Mouse (Mus musculus) stomach, postnatal 0 days (tissue): ENCODE results near the gene Cdca7l. TPM values are rescaled to one million over a fixed set of nuclear protein-coding genes. Genes with fewer than 3 reads are reported as not detected.
"Not testable (repeated sequence)": the region's sequence is repeated elsewhere in the genome, so short reads cannot be mapped to it uniquely, and the experiment has no call there.

Experiments
- ATAC-seq: fragments of 200-750 bp; cut with Nextera tagmentation; 2 replicates; pipeline ENCODE4 v1.8.0; 2017; ENCODE audit not compliant: low FRiP score, low TSS enrichment
- DNase-seq: peaks from one replicate; pipeline ENCODE4 v3.0.0-alpha.2; 2016; ENCODE audit warnings: low spot score
- H3K27ac ChIP-seq: fragments of 300-500 bp; sonication (generic); replicated peaks from 2 replicates; pipeline ENCODE4 v1.5.1; 2014; ENCODE audit warnings: mild to moderate bottlenecking, control low read depth
- H3K27me3 ChIP-seq: fragments of 300-500 bp; sonication (generic); 2 replicates; pipeline ENCODE4 v1.6.1; 2014; ENCODE audit warnings: low read length; ENCODE audit not compliant: control insufficient read depth, insufficient read depth
- H3K36me3 ChIP-seq: fragments of 300-500 bp; sonication (generic); 2 replicates; pipeline ENCODE4 v1.6.1; 2014; ENCODE audit warnings: low read length, mixed read lengths; ENCODE audit not compliant: control insufficient read depth, insufficient read depth
- H3K4me1 ChIP-seq: fragments of 300-500 bp; sonication (generic); replicated peaks from 2 replicates; pipeline ENCODE4 v1.6.1; 2014; ENCODE audit warnings: antibody characterized with exemption; ENCODE audit not compliant: control insufficient read depth, insufficient read depth
- H3K4me2 ChIP-seq: fragments of 300-500 bp; sonication (generic); replicated peaks from 2 replicates; pipeline ENCODE4 v1.6.1; 2014; ENCODE audit warnings: low read depth, mild to moderate bottlenecking, control low read depth, moderate library complexity
- H3K4me3 ChIP-seq: fragments of 300-500 bp; sonication (generic); 2 replicates; pipeline ENCODE4 v1.5.1; 2014; ENCODE audit warnings: low read depth, low read length, control low read depth
- H3K9ac ChIP-seq: fragments of 300-500 bp; sonication (generic); 2 replicates; pipeline ENCODE4 v1.6.1; 2014; ENCODE audit warnings: mild to moderate bottlenecking, low read length, control low read depth, mixed read lengths
- H3K9me3 ChIP-seq: fragments of 300-500 bp; sonication (generic); 2 replicates; pipeline ENCODE4 v1.6.1; 2016; ENCODE audit warnings: low read length; ENCODE audit not compliant: control insufficient read depth
- CTCF ChIP-seq: IDR thresholded peaks from 2 replicates; pipeline ENCODE4 v1.5.1; 2016; ENCODE audit warnings: antibody characterized with exemption, low read depth, mild to moderate bottlenecking, moderate library complexity
- EP300 ChIP-seq: optimal IDR thresholded peaks from 2 replicates; pipeline ENCODE3; 2016; ENCODE audit warnings: antibody characterized with exemption
- WGBS: fragments of 180-500 bp; shearing (Covaris S2); extraction: QIAGEN DNeasy Blood & Tissue Kit; methylation state at CpG from one replicate; pipeline ENCODE4 v1.1.7; 2014; 5-methylcytosine and 5-hydroxymethylcytosine counted together
- polyA plus RNA-seq: library from polyadenylated mRNA; unstranded; fragments of >200 nt; fragmentation: Nextera tagmentation; extraction: Ambion mirVana; gene quantifications from 2 replicates; pipeline ENCODE4 v1.2.1, GENCODE M21; 2015

Cdca7l gene
- polyA plus RNA-seq, 1 experiment from 2014 or later, result 15.1 TPM

DNA sequence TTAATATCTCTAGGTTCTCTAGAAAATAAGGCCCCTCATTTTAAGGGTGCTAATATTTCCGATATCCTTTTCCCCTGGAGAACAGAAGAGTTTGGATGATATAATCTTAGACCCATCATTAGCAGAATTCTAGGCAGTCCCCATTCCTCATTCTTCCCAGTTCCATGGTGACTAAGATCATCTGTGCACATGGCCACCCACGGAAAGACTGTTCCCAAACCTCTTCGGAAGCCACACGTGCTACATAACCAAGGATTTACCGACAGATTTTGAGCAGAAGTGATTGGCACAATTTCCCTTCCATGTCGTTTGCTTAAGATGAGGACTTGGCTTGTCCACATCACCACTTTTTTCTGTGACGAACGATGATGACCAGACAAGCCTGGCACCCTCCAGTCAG lies 99.6 kb downstream of the Cdca7l start:
- no peaks in the 10 kb centered on the region for H3K36me3 ChIP-seq
- TF ChIP-seq CTCF (no peak), EP300 (no peak)
- no peaks in the 10 kb centered on the region for H3K4me1 ChIP-seq
- no peak overlapping the region for H3K4me2 ChIP-seq
- ATAC-seq, result no peak
- H3K9me3 ChIP-seq, result no peaks in the 10 kb centered on the region
- no peak for DNase-seq
- 87% methylated on average over 8 of the region's 8 CpGs for WGBS
- H3K4me3 ChIP-seq, result no peak overlapping the region
- H3K9ac ChIP-seq, result no peak overlapping the region
- H3K27me3 ChIP-seq, result no peaks in the 10 kb centered on the region
- H3K27ac ChIP-seq, result no peak overlapping the region

GRCm38 (mm10) chr12:117905232-117905840 lies 101.2 kb downstream of the Cdca7l start:
- not testable (repeated sequence) for ATAC-seq, H3K4me3 ChIP-seq, H3K9ac ChIP-seq, H3K9me3 ChIP-seq, H3K4me2 ChIP-seq, DNase-seq, H3K4me1 ChIP-seq, H3K27ac ChIP-seq, H3K27me3 ChIP-seq, H3K36me3 ChIP-seq
- WGBS, result 69% methylated on average over 4 of the region's 4 CpGs

GRCm38 (mm10) chr12:117911396-117911795 lies 107.3 kb downstream of the Cdca7l start:
- Histone ChIP-seq H3K9me3 (no peaks in the 10 kb centered on the region), H3K4me2 (no peak overlapping the region), H3K4me3 (no peak overlapping the region), H3K27ac (no peak overlapping the region), H3K36me3 (no peaks in the 10 kb centered on the region), H3K9ac (no peak overlapping the region), H3K4me1 (no peaks in the 10 kb centered on the region), H3K27me3 (no peaks in the 10 kb centered on the region)
- TF ChIP-seq EP300, result no peak
- no peak for TF ChIP-seq CTCF
- 63% methylated on average over 1 of the region's 1 CpGs for WGBS
- ATAC-seq (no peak), DNase-seq (no peak)

DNA sequence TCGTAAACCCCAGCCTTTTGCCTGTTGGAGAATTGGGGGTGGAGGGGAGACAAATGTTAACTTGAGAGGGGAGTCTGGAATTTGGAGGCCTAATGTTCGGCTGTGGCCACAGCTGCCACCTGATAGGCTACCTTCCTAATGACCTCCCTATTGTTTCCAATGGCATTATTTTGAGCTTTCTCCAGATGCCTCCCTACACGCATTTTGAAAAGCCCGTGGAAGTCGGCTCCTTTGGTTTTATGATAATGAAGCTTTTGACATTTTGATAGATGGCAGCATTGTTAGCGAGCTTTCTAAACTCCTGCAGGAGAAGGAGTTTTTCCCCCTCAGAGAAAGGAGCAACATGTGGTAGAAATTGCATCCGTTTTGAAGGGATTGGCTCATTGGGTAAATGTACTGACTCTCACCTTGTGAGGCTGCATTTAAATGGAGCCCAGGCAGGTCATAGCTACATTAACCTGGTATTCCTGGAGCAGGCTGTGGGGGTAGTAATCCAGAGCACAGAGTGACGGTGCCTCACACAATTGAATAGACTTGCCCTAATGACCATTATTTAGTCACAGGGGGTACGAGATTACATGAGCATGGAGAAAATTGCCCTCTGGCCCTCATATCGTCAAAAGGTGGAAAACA lies 110.6 kb downstream of the Cdca7l start:
- Histone ChIP-seq H3K9ac (no peak overlapping the region), H3K9me3 (no peaks in the 10 kb centered on the region), H3K36me3 (no peaks in the 10 kb centered on the region), H3K4me2 (no peak overlapping the region), H3K4me1 (no peaks in the 10 kb centered on the region), H3K27me3 (no peaks in the 10 kb centered on the region), H3K4me3 (no peak overlapping the region), H3K27ac (no peak overlapping the region)
- WGBS, result 29% methylated on average over 10 of the region's 10 CpGs
- no peak for DNase-seq
- ATAC-seq, result no peak
- TF ChIP-seq EP300 (no peak), CTCF (no peak)

DNA sequence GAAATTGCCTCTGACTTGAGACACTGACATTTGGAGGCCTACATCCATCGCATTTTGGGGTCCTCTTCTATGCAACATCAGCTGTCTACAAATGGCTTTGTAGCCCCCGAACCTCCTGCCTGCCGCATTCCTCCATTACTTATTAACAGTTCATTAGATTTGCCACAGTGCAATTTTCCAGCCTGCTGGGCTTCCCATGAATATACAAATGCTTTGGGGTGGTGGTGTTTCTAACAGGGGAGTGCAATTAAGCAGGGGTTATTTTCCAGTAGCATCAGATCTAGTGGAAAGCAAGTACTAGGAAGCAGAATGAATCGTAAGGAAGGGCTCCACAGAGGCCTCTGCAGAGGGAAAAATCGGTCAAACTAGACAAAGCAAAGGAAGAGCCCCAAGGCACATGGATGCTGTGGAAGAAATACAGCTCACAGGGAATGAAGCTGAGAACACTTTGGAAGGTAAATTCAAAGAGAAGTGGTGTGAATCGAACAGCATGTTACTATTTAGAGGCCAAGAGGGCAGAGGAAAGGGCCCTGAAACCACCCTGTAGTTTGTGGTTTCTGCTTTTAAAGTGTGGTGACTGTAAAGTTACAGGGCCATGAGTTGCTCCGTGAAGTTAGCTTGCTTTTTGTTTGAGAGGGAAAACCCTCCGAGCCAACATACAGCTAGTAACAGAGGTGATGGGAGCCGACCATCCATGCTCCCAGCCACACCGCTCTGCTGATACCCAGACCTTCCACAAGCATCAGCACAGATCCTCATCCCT lies 111.9 kb downstream of the Cdca7l start:
- ATAC-seq, result no peak
- Histone ChIP-seq H3K27me3 (no peaks in the 10 kb centered on the region), H3K9me3 (no peaks in the 10 kb centered on the region), H3K9ac (no peak overlapping the region), H3K4me1 (no peaks in the 10 kb centered on the region), H3K27ac (no peak overlapping the region), H3K36me3 (no peaks in the 10 kb centered on the region), H3K4me3 (no peak overlapping the region), H3K4me2 (no peak overlapping the region)
- 66% methylated on average over 10 of the region's 10 CpGs for WGBS
- TF ChIP-seq EP300, result no peak
- TF ChIP-seq CTCF, result no peak
- no peak for DNase-seq
